Mouse (Mus musculus) kidney, adult 2 months (tissue): Measurements from ENCODE around the gene Nme4.

ENCODE experiments used
- CTCF ChIP-seq: fragments of 200-500 bp; conservative IDR thresholded peaks from 2 replicates; pipeline ENCODE4 v1.5.1; 2011; ENCODE audit warnings: low read depth, mild to moderate bottlenecking, control low read depth, low read length, moderate library complexity, mixed read lengths; ENCODE audit not compliant: insufficient read depth, insufficient read length
- POLR2A ChIP-seq: fragments of 200-500 bp; IDR thresholded peaks from one replicate; pipeline ENCODE4 v1.6.1; 2011; ENCODE audit warnings: low read depth, low read length, control low read depth

DNA sequence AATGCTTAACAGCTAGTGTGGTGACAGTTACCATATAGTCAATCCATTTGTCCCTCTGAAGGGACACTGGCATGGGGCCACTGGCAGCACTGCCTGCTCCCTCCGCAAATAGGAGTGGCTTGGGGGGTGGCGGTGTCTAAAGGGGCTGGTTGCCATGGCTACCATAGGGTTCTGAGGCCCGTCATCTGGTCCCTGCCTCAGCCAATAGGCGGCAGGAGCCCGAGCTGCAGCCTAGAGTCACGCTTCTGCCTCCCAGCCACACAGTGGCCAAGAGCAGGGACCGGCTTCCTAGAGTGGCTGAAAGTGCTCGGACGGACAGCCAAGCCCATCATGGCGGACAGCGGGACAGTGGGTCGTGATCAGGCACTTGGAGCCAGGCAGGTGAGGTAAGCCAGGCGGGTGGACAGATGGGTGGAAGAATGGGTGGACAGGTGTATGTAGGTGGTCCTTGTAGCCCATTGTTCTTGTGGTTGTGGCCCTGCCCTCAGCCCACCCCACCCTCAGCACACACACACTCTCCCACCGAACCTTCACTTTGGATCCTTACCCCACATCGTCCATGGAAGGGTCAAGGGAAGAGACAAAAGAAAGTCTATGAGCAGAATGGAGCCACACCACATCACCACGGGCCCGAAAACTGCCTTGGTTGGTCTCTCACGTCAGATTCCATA, 35.8 kb upstream of the Nme4 start:
- TF ChIP-seq POLR2A (no peak), CTCF (no peak)
